Mouse (Mus musculus) forebrain, embryonic 14.5 days (tissue): ENCODE measurements around the gene Gstm1. TPM values are rescaled to one million over a fixed set of nuclear protein-coding genes. Genes with fewer than 3 reads are reported as not detected.

Experiments used
- ATAC-seq: fragments of 200-750 bp; cut with Nextera tagmentation; 2 replicates; pipeline ENCODE4 v1.8.0; 2017; ENCODE audit warnings: mild to moderate bottlenecking, moderate library complexity
- DNase-seq: peaks from one replicate; pipeline ENCODE4 v3.0.0-alpha.2; 2015; ENCODE audit warnings: low spot score
- H3K27ac ChIP-seq: fragments of 300-500 bp; sonication (generic); 2 replicates; pipeline ENCODE4 v1.5.1; 2014; ENCODE audit warnings: low read depth, mild to moderate bottlenecking, control low read depth, low read length, moderate library complexity
- H3K27me3 ChIP-seq: fragments of 300-500 bp; sonication (generic); replicated peaks from 2 replicates; pipeline ENCODE4 v1.6.1; 2014; ENCODE audit warnings: low read length, control low read depth, mixed read lengths; ENCODE audit not compliant: control insufficient read depth, insufficient read depth
- H3K36me3 ChIP-seq: fragments of 300-500 bp; sonication (generic); 2 replicates; pipeline ENCODE4 v1.6.1; 2014; ENCODE audit warnings: low read length, control low read depth; ENCODE audit not compliant: control insufficient read depth, insufficient read depth
- H3K4me1 ChIP-seq: fragments of 300-500 bp; sonication (generic); 2 replicates; pipeline ENCODE4 v1.6.1; 2014; ENCODE audit warnings: antibody characterized with exemption, low read length, control low read depth; ENCODE audit not compliant: control insufficient read depth, insufficient read depth
- H3K4me2 ChIP-seq: fragments of 300-500 bp; sonication (generic); 2 replicates; pipeline ENCODE4 v1.6.1; 2014; ENCODE audit warnings: mild to moderate bottlenecking, control low read depth, low read length
- H3K4me3 ChIP-seq: fragments of 300-500 bp; sonication (generic); 2 replicates; pipeline ENCODE4 v1.5.1; 2014; ENCODE audit warnings: low read depth, low read length, control low read depth
- H3K9ac ChIP-seq: fragments of 300-500 bp; sonication (generic); 2 replicates; pipeline ENCODE4 v1.6.1; 2014; ENCODE audit warnings: mild to moderate bottlenecking, low read length, control low read depth, moderate library complexity
- H3K9me3 ChIP-seq: fragments of 300-500 bp; sonication (generic); replicated peaks from 2 replicates; pipeline ENCODE4 v1.6.1; 2016; ENCODE audit warnings: low read length, control low read depth, mixed read lengths; ENCODE audit not compliant: control insufficient read depth
- WGBS: fragments of 180-500 bp; shearing (Covaris S2); extraction: QIAGEN DNeasy Blood & Tissue Kit; methylation state at CpG from one replicate; pipeline ENCODE4 v1.1.7; 2014; 5-methylcytosine and 5-hydroxymethylcytosine counted together
- polyA plus RNA-seq: library from polyadenylated mRNA; unstranded; fragments of >200 nt; fragmentation: Nextera tagmentation; extraction: Ambion mirVana; gene quantifications from 2 replicates; pipeline ENCODE4 v1.2.1, GENCODE M21; 2014

Gstm1 gene
- polyA plus RNA-seq, 1 experiment from 2014 or later = 50.5 TPM

GRCm38 (mm10) chr3:108046944-108047655, 29.3 kb upstream of the Gstm1 start:
- no peak for ATAC-seq
- 94% methylated on average over 2 of the region's 2 CpGs for WGBS

GRCm38 (mm10) chr3:108044394-108045140, 26.8 kb upstream of the Gstm1 start, which contains the start of gene Gstm4:
Gstm4 (minus strand) TSS chr3:108044894.
- Histone ChIP-seq H3K36me3 (no peaks in the 10 kb centered on the region), H3K4me2 (peak within 1 kb of the TSS; percentile 76), H3K4me3 (peak within 1 kb of the TSS; percentile 46), H3K27ac (0 out of 2 replicates have a peak within 1 kb of the TSS, but pooled peaks have one; percentile 27), H3K4me1 (peaks cover 6% of the 10 kb centered on the region; the same call in 1 of the 2 replicates), H3K9ac (peak within 1 kb of the TSS; percentile 68), H3K27me3 (no peaks in the 10 kb centered on the region), H3K9me3 (no peaks in the 10 kb centered on the region)
- DNase-seq = peak; percentile 83
- ATAC-seq = peak; percentile 93
- WGBS = 7% methylated on average over 29 of the region's 29 CpGs

More at GRCm38 (mm10) chr3:108046944-108047655, 29.3 kb upstream of the Gstm1 start:
- Histone ChIP-seq H3K9ac (no peak overlapping the region), H3K4me1 (peaks cover 6% of the 10 kb centered on the region; the same call in 1 of the 2 replicates), H3K9me3 (no peaks in the 10 kb centered on the region), H3K36me3 (no peaks in the 10 kb centered on the region), H3K4me2 (no peak overlapping the region), H3K27ac (no peak overlapping the region), H3K4me3 (no peak overlapping the region), H3K27me3 (no peaks in the 10 kb centered on the region)
- DNase-seq = no peak

GRCm38 (mm10) chr3:108033156-108033555, 15.4 kb upstream of the Gstm1 start:
- H3K27me3 ChIP-seq = no peaks in the 10 kb centered on the region
- no peaks in the 10 kb centered on the region for H3K4me1 ChIP-seq
- H3K9ac ChIP-seq = no peak overlapping the region
- no peak overlapping the region for H3K27ac ChIP-seq
- no peak overlapping the region for H3K4me3 ChIP-seq
- WGBS = 81% methylated on average over 5 of the region's 5 CpGs
- no peak for ATAC-seq
- H3K9me3 ChIP-seq = no peaks in the 10 kb centered on the region
- DNase-seq = no peak
- no peaks in the 10 kb centered on the region for H3K36me3 ChIP-seq
- no peak overlapping the region for H3K4me2 ChIP-seq

- Histone ChIP-seq H3K27ac (no peak overlapping the region), H3K4me1 (no peaks in the 10 kb centered on the region), H3K36me3 (no peaks in the 10 kb centered on the region), H3K9me3 (no peaks in the 10 kb centered on the region), H3K9ac (no peak overlapping the region), H3K4me2 (no peak overlapping the region), H3K27me3 (no peaks in the 10 kb centered on the region), H3K4me3 (no peak overlapping the region)
- no peak for ATAC-seq
- DNase-seq = no peak
Observed at GRCm38 (mm10) chr3:108032113-108032512, 14.3 kb upstream of the Gstm1 start.

- Histone ChIP-seq H3K27me3 (no peaks in the 10 kb centered on the region), H3K4me2 (no peak overlapping the region), H3K36me3 (no peaks in the 10 kb centered on the region), H3K4me1 (no peaks in the 10 kb centered on the region), H3K4me3 (no peak overlapping the region), H3K9ac (no peak overlapping the region), H3K9me3 (no peaks in the 10 kb centered on the region), H3K27ac (no peak overlapping the region)
- ATAC-seq (no peak), DNase-seq (no peak)
- whole genome bisulfite sequencing = 61% methylated on average over 4 of the region's 4 CpGs
Observed at GRCm38 (mm10) chr3:108028641-108029365, 11.0 kb upstream of the Gstm1 start.

GRCm38 (mm10) chr3:108026597-108026996, 8.8 kb upstream of the Gstm1 start:
- H3K4me2 ChIP-seq = no peak overlapping the region
- H3K36me3 ChIP-seq = no peaks in the 10 kb centered on the region
- 84% methylated on average over 1 of the region's 1 CpGs for WGBS
- H3K4me1 ChIP-seq = no peaks in the 10 kb centered on the region
- H3K27me3 ChIP-seq = no peaks in the 10 kb centered on the region
- no peak overlapping the region for H3K27ac ChIP-seq
- ATAC-seq (no peak), DNase-seq (no peak)
- H3K9me3 ChIP-seq = no peaks in the 10 kb centered on the region
- no peak overlapping the region for H3K9ac ChIP-seq
- H3K4me3 ChIP-seq = no peak overlapping the region

- no peaks in the 10 kb centered on the region for H3K27me3 ChIP-seq
- H3K9ac ChIP-seq = no peak overlapping the region
- H3K36me3 ChIP-seq = no peaks in the 10 kb centered on the region
- H3K4me1 ChIP-seq = no peaks in the 10 kb centered on the region
- H3K4me3 ChIP-seq = no peak overlapping the region
- no peak overlapping the region for H3K27ac ChIP-seq
- DNase-seq (no peak), ATAC-seq (no peak)
- 75% methylated on average over 5 of the region's 5 CpGs for WGBS
- H3K4me2 ChIP-seq = no peak overlapping the region
- no peaks in the 10 kb centered on the region for H3K9me3 ChIP-seq
Observed at GRCm38 (mm10) chr3:108026049-108026448, 8.3 kb upstream of the Gstm1 start.

- Histone ChIP-seq H3K4me3 (no peak overlapping the region), H3K27ac (no peak overlapping the region), H3K27me3 (no peaks in the 10 kb centered on the region), H3K4me1 (no peaks in the 10 kb centered on the region), H3K4me2 (no peak overlapping the region), H3K36me3 (no peaks in the 10 kb centered on the region), H3K9me3 (no peaks in the 10 kb centered on the region), H3K9ac (no peak overlapping the region)
- 89% methylated on average over 4 of the region's 4 CpGs for WGBS
- ATAC-seq (no peak), DNase-seq (no peak)
Observed at GRCm38 (mm10) chr3:108025318-108025717, 7.5 kb upstream of the Gstm1 start.
